Mouse (Mus musculus) heart, adult 2 months (tissue): Measurements from ENCODE around the gene Nabp1. TPM values are rescaled to one million over a fixed set of nuclear protein-coding genes. Genes with fewer than 3 reads are reported as not detected.

Source experiments
- DNase-seq, 2 experiments: peaks; one replicate each; pipeline ENCODE4 v3.0.0; 2021
- H3K27ac ChIP-seq: fragments of 200-600 bp; 2 replicates; pipeline ENCODE4 v1.8.1; 2022
- H3K27me3 ChIP-seq: fragments of 200-500 bp; 2 replicates; pipeline ENCODE4 v1.6.1; 2012; ENCODE audit warnings: mild to moderate bottlenecking, low read length, inconsistent platforms, mixed read lengths; ENCODE audit not compliant: control insufficient read depth, insufficient read depth
- H3K36me3 ChIP-seq: fragments of 200-500 bp; 2 replicates; pipeline ENCODE4 v1.6.1; 2012; ENCODE audit warnings: low read length, inconsistent platforms; ENCODE audit not compliant: control insufficient read depth, insufficient read depth
- H3K4me1 ChIP-seq: fragments of 200-500 bp; 2 replicates; pipeline ENCODE4 v1.6.1; 2011; ENCODE audit warnings: low read length; ENCODE audit not compliant: control insufficient read depth, insufficient read depth
- H3K4me3 ChIP-seq: fragments of 200-600 bp; 2 replicates; pipeline ENCODE4 v1.8.1; 2022
- H3K79me2 ChIP-seq: fragments of 200-500 bp; replicated peaks from 2 replicates; pipeline ENCODE4 v1.6.1; 2012; ENCODE audit warnings: mild to moderate bottlenecking, inconsistent platforms, low read length, moderate library complexity, mixed read lengths; ENCODE audit not compliant: control insufficient read depth, insufficient read depth
- H3K9ac ChIP-seq: fragments of 200-500 bp; 2 replicates; pipeline ENCODE4 v1.6.1; 2012; ENCODE audit warnings: low read depth, mild to moderate bottlenecking, control low read depth, inconsistent platforms, low read length, mixed read lengths
- CTCF ChIP-seq: fragments of 200-600 bp; IDR thresholded peaks from 2 replicates; pipeline ENCODE4 v1.8.1; 2022; ENCODE audit warnings: antibody characterized with exemption, mild to moderate bottlenecking, moderate library complexity
- EP300 ChIP-seq: fragments of 200-500 bp; IDR thresholded peaks from 2 replicates; pipeline ENCODE4 v1.6.1; 2011; ENCODE audit warnings: low read depth, low read length, control low read depth; ENCODE audit not compliant: insufficient read depth
- POLR2A ChIP-seq: fragments of 200-500 bp; IDR thresholded peaks from 2 replicates; pipeline ENCODE4 v1.6.1; 2011; ENCODE audit warnings: mild to moderate bottlenecking, low read depth, low read length, control low read depth; ENCODE audit not compliant: insufficient read depth
- WGBS: fragments of 180-500 bp; shearing (Covaris S2); methylation state at CpG from one replicate; pipeline ENCODE4 v1.1.7; 2018; 5-methylcytosine and 5-hydroxymethylcytosine counted together
- intact Hi-C: fragments of 180-260 bp; cut with DNase I; formaldehyde crosslinking; loops from one replicate; pipeline ENCODE4 v1.15.1; 2025
- polyA plus RNA-seq: library from polyadenylated mRNA; depleted of rRNA; stranded (reverse); fragments of >200 nt; gene quantifications from 2 replicates; pipeline ENCODE4 v1.2.3, GENCODE M21; 2012; rRNA removed
- total RNA-seq, 2 experiments: library from RNA; stranded (reverse); gene quantifications; 2 replicates each; pipeline ENCODE4 v1.2.3; 2021

The Nabp1 gene
- total and polyA plus RNA-seq, 3 experiments, result 27.0 to 40.4 (median 31.0) TPM

- TF ChIP-seq POLR2A (no peak), CTCF (no peak), EP300 (no peak)
- Histone ChIP-seq H3K79me2 (no peaks in the 10 kb centered on the region), H3K27ac (no peak overlapping the region), H3K4me1 (no peaks in the 10 kb centered on the region), H3K36me3 (no peaks in the 10 kb centered on the region), H3K4me3 (no peak overlapping the region), H3K27me3 (no peaks in the 10 kb centered on the region), H3K9ac (no peak overlapping the region)
- WGBS, result 68% methylated on average over 5 of the region's 5 CpGs
- DNase-seq, result no peak
- intact Hi-C loops, result no loop called here
Measured at GRCm38 (mm10) chr1:51418753-51419152, 59.5 kb downstream of the Nabp1 start.

Other genes with a start within 250 kb of the Nabp1 start
- 100 to 1,000 TPM; 119 to 122 TPM for gene Cavin2, start 189.3 kb downstream of the Nabp1 start, total RNA-seq
- 72.1 and 97.0 TPM in 2 replicates for gene Cavin2, start 189.3 kb downstream of the Nabp1 start, polyA plus RNA-seq